Mouse (Mus musculus): ENCODE results near the gene Fahd2a. TPM values are rescaled to one million over a fixed set of nuclear protein-coding genes. Genes with fewer than 3 reads are reported as not detected.

The Fahd2a gene
- polyA plus RNA-seq (2012; rRNA removed): 21.6 and 24.4 TPM in 2 replicates

GRCm38 (mm10) chr2:127444055-127444789 lies at the start of gene Fahd2a:
Fahd2a (minus strand) TSS chr2:127444565.

GRCm38 (mm10) chr2:127424977-127425376 lies 19.4 kb downstream of the Fahd2a start, which contains the start of gene Gpat2:
Gpat2 (plus strand) TSS chr2:127425199.

Other genes starting within 250 kb of the Fahd2a start
- gene 1810024B03Rik, start 236.3 kb downstream of the Fahd2a start, polyA plus RNA-seq (2012; rRNA removed): 0.35 and 0.85 TPM in 2 replicates
- 50.0 and 62.6 TPM in 2 replicates for gene Snrnp200, start 236.2 kb downstream of the Fahd2a start, polyA plus RNA-seq (2012; rRNA removed)
- gene Ciao1, start 196.7 kb downstream of the Fahd2a start, polyA plus RNA-seq (2012; rRNA removed): 39.8 and 56.5 TPM in 2 replicates
- gene Tmem127, start 196.7 kb downstream of the Fahd2a start, polyA plus RNA-seq (2012; rRNA removed): 151 and 158 TPM in 2 replicates
- gene Stard7, start 174.3 kb downstream of the Fahd2a start, polyA plus RNA-seq (2012; rRNA removed): 73.2 and 130 TPM in 2 replicates
- 7.4 and 9.4 TPM in 2 replicates for gene Dusp2, start 108.4 kb downstream of the Fahd2a start, polyA plus RNA-seq (2012; rRNA removed)
- gene Astl, start 105.9 kb downstream of the Fahd2a start, polyA plus RNA-seq (2012; rRNA removed): 17.6 and 21.6 TPM in 2 replicates
- 0.50 and 0.56 TPM in 2 replicates for gene Adra2b, start 81.4 kb downstream of the Fahd2a start, polyA plus RNA-seq (2012; rRNA removed)
- 2.0 and 2.4 TPM in 2 replicates for gene Gpat2, start 19.4 kb downstream of the Fahd2a start, polyA plus RNA-seq (2012; rRNA removed)
- gene Kcnip3, start 77.5 kb upstream of the Fahd2a start, polyA plus RNA-seq (2012; rRNA removed): 32.2 and 33.3 TPM in 2 replicates
- 3.0 and 3.2 TPM in 2 replicates for gene Prom2, start 96.9 kb upstream of the Fahd2a start, polyA plus RNA-seq (2012; rRNA removed)
- 2.7 and 3.5 TPM in 2 replicates for gene Zfp661, start 142.5 kb upstream of the Fahd2a start, polyA plus RNA-seq (2012; rRNA removed)
- 46.1 and 71.2 TPM in 2 replicates for gene Mrps5, start 142.7 kb upstream of the Fahd2a start, polyA plus RNA-seq (2012; rRNA removed)
- gene Mal, start 212.1 kb upstream of the Fahd2a start, polyA plus RNA-seq (2012; rRNA removed): 3.4 and 4.1 TPM in 2 replicates